Mouse (Mus musculus): ENCODE data around the gene Mea1.

- TF ChIP-seq CTCF (IDR thresholded peaks at IDR 0.05; ENCODE audit: insufficient read depth, low read depth, low read length) (no peak), POLR2A (IDR thresholded peaks at IDR 0.05; ENCODE audit: insufficient read depth, low read depth, low read length) (no peak)
Measured at GRCm38 (mm10) chr17:46651292-46651691, 27.3 kb upstream of the Mea1 start.

Measured in olfactory bulb, adult 2 months (tissue).